Mouse (Mus musculus): ENCODE data around the gene Znfx1. TPM values are rescaled to one million over a fixed set of nuclear protein-coding genes. Genes with fewer than 3 reads are reported as not detected.

Gene Znfx1
- polyA plus RNA-seq, 1 experiment from 2014 or later = 9.2 TPM

DNA sequence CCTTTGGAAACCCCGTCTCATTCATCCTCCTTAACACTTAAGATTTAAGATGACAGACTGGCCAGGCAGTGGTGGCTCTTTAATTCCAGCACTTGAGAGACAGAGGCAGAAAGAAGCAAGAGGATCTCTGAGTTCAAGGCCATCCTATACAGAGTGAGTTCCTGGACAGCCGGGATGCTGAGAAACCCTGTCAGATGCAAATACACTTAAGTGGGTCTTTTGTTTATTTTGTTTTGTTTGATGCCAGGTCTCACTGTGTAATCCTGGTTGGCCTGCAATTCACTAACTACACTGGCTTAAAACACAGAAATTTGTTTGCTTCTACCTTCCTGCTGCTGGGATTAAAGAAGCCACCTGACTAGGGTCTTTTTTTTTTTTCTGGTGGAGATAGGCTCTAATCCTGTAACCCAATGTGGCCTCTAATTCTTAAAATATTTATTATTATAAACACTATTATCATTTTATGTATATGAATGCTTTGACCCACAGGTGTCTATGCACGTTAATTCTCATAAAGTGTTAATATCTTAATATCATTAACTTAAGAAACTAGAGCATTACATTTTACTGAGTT, 3.9 kb downstream of the Znfx1 start:
- Histone ChIP-seq H3K27ac (no peak overlapping the region), H3K36me3 (replicated peaks) (peaks cover 43% of the 10 kb centered on the region)

GRCm38 (mm10) chr2:167058201-167058600, 4.6 kb downstream of the Znfx1 start:
- Histone ChIP-seq H3K36me3 (replicated peaks) (peaks cover 49% of the 10 kb centered on the region), H3K27ac (no peak overlapping the region), H3K4me3 (replicated peaks) (no peak overlapping the region), H3K4me2 (no peak overlapping the region), H3K27me3 (no peaks in the 10 kb centered on the region), H3K4me1 (peaks cover 32% of the 10 kb centered on the region), H3K9ac (no peak overlapping the region), H3K9me3 (no peaks in the 10 kb centered on the region)
- 72% methylated on average over 3 of the region's 3 CpGs for WGBS
- no peak for ATAC-seq (ENCODE audit: low FRiP score)

More for the DNA sequence above, 3.9 kb downstream of the Znfx1 start:
- Histone ChIP-seq H3K27me3 (no peaks in the 10 kb centered on the region), H3K9ac (no peak overlapping the region), H3K4me2 (no peak overlapping the region), H3K9me3 (no peaks in the 10 kb centered on the region), H3K4me1 (peaks cover 25% of the 10 kb centered on the region), H3K4me3 (replicated peaks) (no peak overlapping the region)
- no peak for ATAC-seq (ENCODE audit: low FRiP score)
- WGBS = 68% methylated on average over 3 of the region's 3 CpGs

DNA sequence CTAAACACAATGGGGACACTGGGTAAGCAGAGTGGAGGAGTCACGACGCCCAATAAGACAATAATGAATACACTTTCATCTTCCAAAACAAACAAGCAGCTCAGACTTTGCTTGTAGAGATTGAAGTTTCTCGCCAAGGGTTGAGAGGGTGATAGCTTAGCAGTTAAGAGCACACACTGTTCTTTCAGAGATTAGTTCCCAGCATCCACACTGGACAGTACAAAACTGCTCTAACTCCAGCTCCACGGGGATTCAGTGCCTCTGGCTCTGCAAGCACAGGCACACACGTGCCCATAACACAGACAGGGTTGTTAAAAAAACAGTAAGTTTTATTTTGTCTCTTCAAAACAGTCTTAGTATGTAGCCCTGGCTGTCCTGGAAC, 5.9 kb downstream of the Znfx1 start:
- no peak for ATAC-seq (ENCODE audit: low FRiP score)
- Histone ChIP-seq H3K27me3 (no peaks in the 10 kb centered on the region), H3K9ac (no peak overlapping the region), H3K4me3 (replicated peaks) (no peak overlapping the region), H3K4me1 (peaks cover 35% of the 10 kb centered on the region), H3K27ac (no peak overlapping the region), H3K36me3 (replicated peaks) (peaks cover 56% of the 10 kb centered on the region), H3K9me3 (no peaks in the 10 kb centered on the region), H3K4me2 (no peak overlapping the region)
- 91% methylated on average over 5 of the region's 5 CpGs for whole genome bisulfite sequencing

- WGBS = 96% methylated on average over 15 of the region's 15 CpGs
- Histone ChIP-seq H3K27ac (no peak overlapping the region), H3K4me2 (no peak overlapping the region), H3K27me3 (no peaks in the 10 kb centered on the region), H3K4me1 (peaks cover 29% of the 10 kb centered on the region), H3K9me3 (no peaks in the 10 kb centered on the region), H3K36me3 (replicated peaks) (peaks cover 59% of the 10 kb centered on the region), H3K4me3 (replicated peaks) (no peak overlapping the region), H3K9ac (no peak overlapping the region)
- ATAC-seq (ENCODE audit: low FRiP score) = no peak
Measured at GRCm38 (mm10) chr2:167056210-167056941, 6.4 kb downstream of the Znfx1 start.

GRCm38 (mm10) chr2:167055386-167055785, 7.4 kb downstream of the Znfx1 start:
- no peak overlapping the region for H3K9ac ChIP-seq
- ATAC-seq (ENCODE audit: low FRiP score) = no peak

GRCm38 (mm10) chr2:167053127-167053844, 9.5 kb downstream of the Znfx1 start:
- H3K27ac ChIP-seq = peak overlapping the region; percentile 42; the same call in 1 of the 2 replicates
- peaks cover 74% of the 10 kb centered on the region for H3K36me3 ChIP-seq (replicated peaks)
- H3K4me1 ChIP-seq = peaks cover 10% of the 10 kb centered on the region
- no peak overlapping the region for H3K4me3 ChIP-seq (replicated peaks)
- H3K27me3 ChIP-seq = no peaks in the 10 kb centered on the region
- H3K4me2 ChIP-seq = no peak overlapping the region; the same call in 1 of the 2 replicates
- H3K9me3 ChIP-seq = no peaks in the 10 kb centered on the region
- ATAC-seq (ENCODE audit: low FRiP score) = peak; percentile 49; the same call in 1 of the 2 replicates
- 64% methylated on average over 9 of the region's 9 CpGs for WGBS
- H3K9ac ChIP-seq = no peak overlapping the region

More at GRCm38 (mm10) chr2:167055386-167055785, 7.4 kb downstream of the Znfx1 start:
- Histone ChIP-seq H3K4me3 (replicated peaks) (no peak overlapping the region), H3K4me1 (peaks cover 20% of the 10 kb centered on the region), H3K4me2 (no peak overlapping the region), H3K27ac (no peak overlapping the region), H3K36me3 (replicated peaks) (peaks cover 64% of the 10 kb centered on the region), H3K9me3 (no peaks in the 10 kb centered on the region), H3K27me3 (no peaks in the 10 kb centered on the region)
- WGBS = 93% methylated on average over 15 of the region's 15 CpGs

DNA sequence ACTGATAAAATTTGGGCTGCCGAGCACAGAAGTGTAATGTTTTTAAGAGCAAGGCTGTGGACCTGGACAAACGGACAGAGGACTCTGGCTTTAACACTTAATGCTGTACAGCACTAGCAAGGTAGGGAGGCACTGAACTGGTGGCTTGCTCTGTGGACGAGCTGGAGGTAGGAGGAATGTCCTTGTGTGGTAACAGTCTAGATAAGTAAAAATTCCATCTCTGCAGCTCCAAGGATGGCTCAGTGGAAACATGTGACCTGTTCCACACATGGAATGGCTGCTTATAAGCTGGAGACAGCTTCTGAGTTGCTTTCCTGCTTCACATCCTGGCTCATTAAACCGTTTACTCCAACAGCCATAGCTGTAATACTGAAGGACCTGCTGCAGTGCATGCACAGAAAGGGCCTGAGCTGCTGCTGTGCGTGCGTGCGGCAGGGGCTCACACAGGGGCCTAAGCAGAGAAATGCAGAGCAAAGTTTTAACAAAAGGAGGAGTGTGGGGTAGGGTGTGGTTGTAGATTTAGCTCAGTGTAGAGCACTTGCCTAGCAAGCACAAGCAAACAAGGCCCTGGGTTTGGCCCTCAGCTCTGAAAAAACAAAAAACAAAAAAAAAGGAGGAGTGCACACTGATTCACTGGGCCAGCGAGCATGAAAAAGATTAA, 14.0 kb downstream of the Znfx1 start:
- WGBS = 87% methylated on average over 8 of the region's 8 CpGs
- Histone ChIP-seq H3K36me3 (replicated peaks) (peaks cover 77% of the 10 kb centered on the region), H3K27me3 (no peaks in the 10 kb centered on the region), H3K4me3 (replicated peaks) (no peak overlapping the region), H3K4me2 (no peak overlapping the region), H3K27ac (no peak overlapping the region), H3K9me3 (no peaks in the 10 kb centered on the region), H3K9ac (no peak overlapping the region), H3K4me1 (peaks cover 10% of the 10 kb centered on the region)
- ATAC-seq (ENCODE audit: low FRiP score) = no peak

- ATAC-seq (ENCODE audit: low FRiP score) = no peak
- H3K4me1 ChIP-seq = peaks cover 4% of the 10 kb centered on the region
- H3K9ac ChIP-seq = no peak overlapping the region
- H3K4me3 ChIP-seq (replicated peaks) = no peak overlapping the region
- no peaks in the 10 kb centered on the region for H3K9me3 ChIP-seq
- no peak overlapping the region for H3K4me2 ChIP-seq
- no peak overlapping the region for H3K27ac ChIP-seq
- peaks cover 77% of the 10 kb centered on the region for H3K36me3 ChIP-seq (replicated peaks)
- WGBS = 97% methylated on average over 10 of the region's 10 CpGs
- no peaks in the 10 kb centered on the region for H3K27me3 ChIP-seq
Measured at GRCm38 (mm10) chr2:167048223-167048622, 14.6 kb downstream of the Znfx1 start.

DNA sequence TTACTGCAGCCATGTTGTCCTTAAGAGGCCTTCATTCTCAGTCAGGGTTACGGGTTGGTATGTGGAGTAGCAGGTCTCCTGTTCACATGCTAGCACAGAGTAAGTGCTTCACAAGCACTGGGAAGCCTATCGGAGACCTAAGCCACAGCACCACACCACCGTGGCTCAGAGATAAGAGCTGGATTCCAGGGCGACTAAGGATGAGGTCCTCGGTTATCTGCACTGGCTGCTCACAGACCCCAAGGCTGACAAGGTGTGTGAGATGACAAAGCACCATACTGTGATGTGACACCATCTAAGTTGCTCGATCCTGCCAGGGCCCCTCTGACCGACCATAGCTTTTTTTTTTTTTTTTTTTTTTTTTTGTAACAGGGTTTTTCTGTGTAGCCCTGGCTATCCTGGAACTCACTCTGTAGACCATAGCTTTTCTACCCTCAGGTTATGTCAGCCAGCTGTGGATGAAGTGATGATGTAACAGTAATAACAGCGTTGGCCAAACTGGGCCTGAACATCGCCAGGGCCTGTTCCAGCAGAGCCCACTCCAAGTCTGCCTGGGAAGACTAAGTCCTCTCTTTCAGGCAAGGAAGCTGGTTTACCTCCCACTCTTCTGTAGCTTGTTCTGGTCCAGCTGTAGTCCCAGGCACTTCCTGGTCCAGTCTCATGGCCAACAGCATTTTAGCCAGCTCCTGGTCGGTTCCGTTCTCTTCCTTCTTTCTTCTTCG, 19.3 kb downstream of the Znfx1 start:
- Histone ChIP-seq H3K4me2 (no peak overlapping the region), H3K27ac (0 out of 2 replicates have a peak overlapping the region, but pooled peaks have one; percentile 13), H3K27me3 (no peaks in the 10 kb centered on the region), H3K9ac (no peak overlapping the region), H3K36me3 (replicated peaks) (peaks cover 92% of the 10 kb centered on the region), H3K9me3 (no peaks in the 10 kb centered on the region), H3K4me3 (replicated peaks) (no peak overlapping the region), H3K4me1 (no peaks in the 10 kb centered on the region)
- 93% methylated on average over 12 of the region's 12 CpGs for WGBS
- ATAC-seq (ENCODE audit: low FRiP score) = no peak

GRCm38 (mm10) chr2:167039386-167039785, 23.4 kb downstream of the Znfx1 start:
- H3K36me3 ChIP-seq (replicated peaks) = peaks cover 99% of the 10 kb centered on the region
- H3K4me2 ChIP-seq = no peak overlapping the region
- H3K9ac ChIP-seq = no peak overlapping the region
- no peak overlapping the region for H3K27ac ChIP-seq
- H3K4me1 ChIP-seq = no peaks in the 10 kb centered on the region
- H3K4me3 ChIP-seq (replicated peaks) = no peak overlapping the region
- no peak for ATAC-seq (ENCODE audit: low FRiP score)
- no peaks in the 10 kb centered on the region for H3K9me3 ChIP-seq
- 94% methylated on average over 8 of the region's 8 CpGs for WGBS
- H3K27me3 ChIP-seq = no peaks in the 10 kb centered on the region

- Histone ChIP-seq H3K4me1 (no peaks in the 10 kb centered on the region), H3K36me3 (replicated peaks) (peaks cover 99% of the 10 kb centered on the region), H3K9ac (no peak overlapping the region), H3K27ac (no peak overlapping the region), H3K4me3 (replicated peaks) (no peak overlapping the region), H3K9me3 (no peaks in the 10 kb centered on the region), H3K4me2 (no peak overlapping the region), H3K27me3 (no peaks in the 10 kb centered on the region)
- ATAC-seq (ENCODE audit: low FRiP score) = no peak
- WGBS = 96% methylated on average over 7 of the region's 7 CpGs
Measured at GRCm38 (mm10) chr2:167038716-167039115, 24.1 kb downstream of the Znfx1 start.

Measured in forebrain, embryonic 12.5 days (tissue).